Mouse (Mus musculus) embryo, embryonic 11 days (tissue): ENCODE results near the gene Camta1.

Experiments
- DNase-seq: peaks from one replicate; pipeline ENCODE4 v3.0.0-alpha.2; 2015

Camta1 gene

GRCm38 (mm10) chr4:151506701-151507100, 355.0 kb downstream of the Camta1 start:
- DNase-seq, result no peak

GRCm38 (mm10) chr4:151498481-151499276, 363.0 kb downstream of the Camta1 start:
- DNase-seq, result no peak

GRCm38 (mm10) chr4:151496581-151496980, 365.1 kb downstream of the Camta1 start:
- no peak for DNase-seq

- DNase-seq, result no peak
Observed at GRCm38 (mm10) chr4:151495276-151495882, 366.3 kb downstream of the Camta1 start.

GRCm38 (mm10) chr4:151492786-151493185, 368.9 kb downstream of the Camta1 start:
- DNase-seq, result no peak

- DNase-seq, result no peak
Observed at GRCm38 (mm10) chr4:151483977-151484313, 377.7 kb downstream of the Camta1 start.

GRCm38 (mm10) chr4:151483299-151483976, 378.2 kb downstream of the Camta1 start:
- peak; percentile 84 for DNase-seq

GRCm38 (mm10) chr4:151480928-151481327, 380.7 kb downstream of the Camta1 start:
- no peak for DNase-seq

- no peak for DNase-seq
Observed at GRCm38 (mm10) chr4:151477950-151478349, 383.7 kb downstream of the Camta1 start.

- no peak for DNase-seq
Observed at GRCm38 (mm10) chr4:151474895-151475470, 386.7 kb downstream of the Camta1 start.

GRCm38 (mm10) chr4:151471886-151472285, 389.8 kb downstream of the Camta1 start:
- no peak for DNase-seq

- no peak for DNase-seq
Observed at GRCm38 (mm10) chr4:151468381-151468780, 393.3 kb downstream of the Camta1 start.

GRCm38 (mm10) chr4:151458686-151459085, 403.0 kb downstream of the Camta1 start:
- no peak for DNase-seq

- no peak for DNase-seq
Observed at GRCm38 (mm10) chr4:151454611-151455010, 407.1 kb downstream of the Camta1 start.

- DNase-seq, result no peak
Observed at GRCm38 (mm10) chr4:151454065-151454464, 407.6 kb downstream of the Camta1 start.

GRCm38 (mm10) chr4:151451885-151452284, 409.8 kb downstream of the Camta1 start:
- no peak for DNase-seq

- DNase-seq, result peak; percentile 34
Observed at GRCm38 (mm10) chr4:151449981-151450380, 411.7 kb downstream of the Camta1 start.

- no peak for DNase-seq
Observed at GRCm38 (mm10) chr4:151448341-151448740, 413.3 kb downstream of the Camta1 start.

GRCm38 (mm10) chr4:151444665-151445064, 417.0 kb downstream of the Camta1 start:
- DNase-seq, result no peak

- DNase-seq, result no peak
Observed at GRCm38 (mm10) chr4:151438561-151438960, 423.1 kb downstream of the Camta1 start.

- DNase-seq, result no peak
Observed at GRCm38 (mm10) chr4:151437859-151438258, 423.8 kb downstream of the Camta1 start.

- DNase-seq, result no peak
Observed at GRCm38 (mm10) chr4:151425133-151425532, 436.5 kb downstream of the Camta1 start.

- no peak for DNase-seq
Observed at GRCm38 (mm10) chr4:151422922-151423321, 438.8 kb downstream of the Camta1 start.

- DNase-seq, result no peak
Observed at GRCm38 (mm10) chr4:151422361-151422760, 439.3 kb downstream of the Camta1 start.
